Mouse (Mus musculus): ENCODE measurements around the gene Ninj2.
"Not testable (repeated sequence)": the region's sequence is repeated elsewhere in the genome, so short reads cannot be mapped to it uniquely, and the experiment has no call there.

Ninj2 gene

GRCm38 (mm10) chr6:120093100-120093499 lies at the start of gene Ninj2:
Gene Ninj2 (plus strand): TSS chr6:120093350.
- no peak for DNase-seq (ENCODE audit: low spot score)

GRCm38 (mm10) chr6:120045406-120045805 lies 47.7 kb upstream of the Ninj2 start:
- no peak for DNase-seq (ENCODE audit: low spot score)

GRCm38 (mm10) chr6:120047705-120048292 lies 45.4 kb upstream of the Ninj2 start:
- DNase-seq (ENCODE audit: low spot score): no peak

- no peak for DNase-seq (ENCODE audit: low spot score)
These were observed 38.7 kb upstream of the Ninj2 start for GRCm38 (mm10) chr6:120054412-120054811.

DNA sequence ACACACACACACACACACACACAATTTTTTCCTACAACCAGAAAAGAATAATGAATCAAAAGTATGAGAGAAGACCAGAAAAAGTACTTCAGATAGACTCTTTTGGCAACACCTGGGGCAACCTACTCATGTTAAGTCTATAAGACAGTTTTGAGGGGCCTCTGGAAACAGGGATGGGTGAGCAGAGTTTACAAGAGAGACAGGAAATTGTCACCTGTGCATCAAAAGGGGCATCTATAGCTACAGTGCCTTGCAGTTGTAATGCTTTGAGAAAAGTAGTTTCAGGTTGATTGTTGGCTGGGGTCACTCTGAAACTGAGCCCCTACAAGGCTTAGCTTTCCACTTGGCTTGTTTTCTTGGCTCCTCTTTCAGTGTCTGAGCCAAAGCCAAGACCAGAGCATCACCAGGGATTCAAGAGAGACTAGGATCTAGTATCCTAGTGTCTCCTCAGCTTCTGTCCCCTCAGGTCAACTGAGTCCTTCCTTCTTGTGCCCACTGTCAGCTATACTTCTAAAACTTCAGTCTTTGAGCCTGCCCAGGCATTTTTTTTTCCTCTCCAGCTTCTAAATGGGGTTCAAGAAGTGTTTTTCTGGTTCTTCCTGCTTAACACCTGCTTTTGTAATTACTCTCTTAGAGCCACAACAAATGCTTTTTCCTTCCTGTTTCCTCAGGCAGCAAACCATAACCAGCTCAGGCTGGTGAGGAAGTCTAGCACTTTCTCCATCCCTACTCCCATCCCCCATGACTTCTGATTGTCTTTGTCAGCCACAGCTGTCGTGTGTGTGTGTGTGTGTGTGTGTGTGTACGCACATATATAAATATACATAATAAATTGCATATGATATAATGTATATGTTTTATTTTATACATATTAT lies 37.2 kb upstream of the Ninj2 start:
- DNase-seq (ENCODE audit: low spot score): no peak

- DNase-seq (ENCODE audit: low spot score): no peak
These were observed 30.2 kb upstream of the Ninj2 start for GRCm38 (mm10) chr6:120062934-120063333.

DNA sequence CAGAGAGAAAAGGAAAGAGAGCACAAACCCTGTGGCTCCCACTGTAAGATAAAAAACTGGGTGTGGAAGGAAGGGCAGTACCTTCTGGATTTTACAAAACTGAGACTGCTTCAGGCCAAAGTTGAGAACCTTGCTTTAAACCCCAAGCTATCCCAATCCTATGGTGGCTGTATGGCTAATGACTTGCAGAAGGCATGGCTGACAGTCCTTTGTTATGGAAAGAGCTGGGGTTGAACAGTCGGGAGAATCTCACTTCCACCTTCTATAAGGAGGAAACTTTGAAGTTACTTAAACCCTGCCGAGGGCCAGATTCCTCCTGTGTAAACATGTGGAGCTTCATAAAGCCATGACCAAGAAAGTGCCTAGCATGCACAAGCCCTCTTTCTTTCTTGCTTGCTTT lies 28.5 kb upstream of the Ninj2 start:
- DNase-seq (ENCODE audit: low spot score): no peak

DNA sequence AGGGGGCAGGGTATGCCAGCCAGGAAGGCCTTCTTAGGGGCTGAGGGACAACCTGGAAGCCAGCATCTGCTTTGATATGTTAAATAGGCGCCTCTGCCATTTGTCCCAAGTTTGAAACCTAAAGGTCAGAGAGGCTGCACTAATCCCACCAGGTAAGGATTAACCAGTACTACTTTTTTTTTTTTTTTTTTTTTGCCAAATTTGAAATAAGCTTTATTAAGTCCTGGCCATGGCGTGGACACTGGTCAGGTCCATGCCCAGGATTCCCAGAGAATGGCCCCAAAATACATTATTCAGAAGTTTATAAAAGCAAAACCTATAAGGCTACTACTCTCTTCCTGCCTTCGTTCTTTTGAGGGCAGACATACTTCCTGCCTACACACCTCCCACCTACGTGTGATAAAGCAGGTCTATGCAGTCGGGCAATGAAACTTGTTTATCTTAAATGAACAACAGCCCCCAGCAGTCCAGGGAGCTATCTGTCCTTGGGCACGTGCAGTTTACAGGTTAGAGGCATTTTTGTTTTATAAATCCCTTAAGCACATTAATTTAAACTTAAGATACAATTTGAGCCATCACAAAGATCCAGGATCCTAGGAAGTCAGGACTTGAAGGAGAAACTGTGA lies 27.5 kb upstream of the Ninj2 start:
- DNase-seq (ENCODE audit: low spot score): no peak

DNA sequence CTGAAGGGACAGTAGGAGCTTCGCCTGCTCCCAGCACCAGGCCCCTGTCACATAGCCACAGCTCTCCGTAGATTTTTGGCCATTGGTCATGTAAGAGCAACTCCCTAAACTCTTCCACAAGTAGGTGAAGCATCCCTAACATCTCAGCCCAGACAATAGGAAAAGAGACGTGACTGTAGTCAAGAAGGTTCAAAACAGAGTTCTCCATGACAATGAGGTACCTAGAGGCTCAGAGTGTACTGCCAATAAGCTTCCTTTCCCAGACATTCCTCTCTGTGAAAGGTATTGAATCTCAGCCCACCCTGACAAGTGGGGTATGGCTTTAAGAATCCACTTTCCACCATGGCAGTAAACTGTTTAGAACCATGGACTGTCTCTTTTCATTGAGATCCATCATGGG lies 23.6 kb upstream of the Ninj2 start:
- DNase-seq (ENCODE audit: low spot score): no peak

DNA sequence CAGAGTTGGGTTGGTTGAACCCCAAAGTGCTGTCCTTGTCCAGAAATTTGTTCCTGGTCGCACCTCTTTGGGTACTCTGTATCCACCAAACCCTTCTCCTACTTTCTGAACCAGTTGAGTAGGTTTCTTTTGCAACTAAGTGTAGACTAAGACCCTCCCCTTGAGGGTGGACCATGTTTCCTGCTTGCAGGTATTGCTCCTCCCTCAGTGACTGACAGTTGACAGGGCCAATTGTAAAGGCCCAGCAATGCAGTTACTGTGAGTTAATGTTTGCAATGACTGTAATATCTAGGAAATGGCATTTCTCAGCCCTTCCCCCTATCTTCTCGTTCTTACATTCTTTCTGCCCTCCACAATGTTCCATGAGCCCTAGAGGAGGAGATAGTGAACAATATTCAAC lies 20.5 kb upstream of the Ninj2 start:
- DNase-seq (ENCODE audit: low spot score): no peak

GRCm38 (mm10) chr6:120076619-120077450 lies 16.3 kb upstream of the Ninj2 start:
- DNase-seq (ENCODE audit: low spot score): no peak

- no peak for DNase-seq (ENCODE audit: low spot score)
These were observed 13.6 kb upstream of the Ninj2 start for GRCm38 (mm10) chr6:120079547-120079946.

- no peak for DNase-seq (ENCODE audit: low spot score)
These were observed 11.6 kb upstream of the Ninj2 start for GRCm38 (mm10) chr6:120081516-120081915.

- no peak for DNase-seq (ENCODE audit: low spot score)
These were observed 10.7 kb upstream of the Ninj2 start for GRCm38 (mm10) chr6:120082251-120082950.

GRCm38 (mm10) chr6:120082951-120083411 lies 10.2 kb upstream of the Ninj2 start:
- DNase-seq (ENCODE audit: low spot score): no peak

DNA sequence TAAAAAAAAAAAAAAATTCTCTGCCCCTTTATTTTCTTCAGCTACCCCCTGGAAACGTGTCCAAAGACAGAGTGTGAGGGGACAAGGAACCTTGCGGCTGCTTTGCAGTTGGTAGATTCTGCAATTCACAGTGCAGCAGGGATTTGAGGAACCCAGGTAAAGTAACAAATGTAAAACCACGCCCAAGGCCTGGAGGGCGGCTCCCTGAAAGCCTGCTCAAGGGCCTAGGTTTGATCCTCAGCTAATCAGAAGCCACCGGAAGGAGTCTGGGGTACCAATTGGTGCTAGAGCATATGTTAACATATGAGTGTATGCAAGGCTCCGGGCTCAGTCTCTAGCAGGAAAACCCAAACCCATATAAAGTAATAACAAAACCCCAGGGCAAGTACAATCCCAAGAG lies 9.7 kb upstream of the Ninj2 start:
- DNase-seq (ENCODE audit: low spot score): no peak

GRCm38 (mm10) chr6:120084983-120085382 lies 8.2 kb upstream of the Ninj2 start:
- no peak for DNase-seq (ENCODE audit: low spot score)

DNA sequence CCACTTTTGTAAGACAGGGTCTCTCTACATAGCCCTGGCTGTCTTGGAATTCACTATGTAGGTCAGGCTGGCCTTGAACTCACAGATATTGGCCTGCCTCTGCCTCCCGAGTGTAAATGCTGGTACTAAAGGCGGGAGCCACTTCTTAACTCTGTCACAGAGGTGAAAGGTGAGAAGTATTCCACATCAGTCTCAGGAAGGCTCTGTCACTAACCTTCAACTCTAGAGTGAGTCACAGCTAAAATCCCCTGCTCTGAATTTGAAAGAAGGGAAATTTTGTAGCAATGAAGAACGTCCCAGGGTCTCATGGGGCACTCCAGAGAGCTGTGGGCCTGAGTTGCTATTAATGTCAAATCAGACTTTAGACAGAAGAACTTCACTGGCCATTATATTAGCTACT lies 7.3 kb upstream of the Ninj2 start:
- DNase-seq (ENCODE audit: low spot score): no peak

- not testable (repeated sequence) for DNase-seq (ENCODE audit: low spot score)
These were observed 6.1 kb upstream of the Ninj2 start for GRCm38 (mm10) chr6:120087041-120087440.

GRCm38 (mm10) chr6:120090712-120091248 lies 2.4 kb upstream of the Ninj2 start:
- no peak for DNase-seq (ENCODE audit: low spot score)

DNA sequence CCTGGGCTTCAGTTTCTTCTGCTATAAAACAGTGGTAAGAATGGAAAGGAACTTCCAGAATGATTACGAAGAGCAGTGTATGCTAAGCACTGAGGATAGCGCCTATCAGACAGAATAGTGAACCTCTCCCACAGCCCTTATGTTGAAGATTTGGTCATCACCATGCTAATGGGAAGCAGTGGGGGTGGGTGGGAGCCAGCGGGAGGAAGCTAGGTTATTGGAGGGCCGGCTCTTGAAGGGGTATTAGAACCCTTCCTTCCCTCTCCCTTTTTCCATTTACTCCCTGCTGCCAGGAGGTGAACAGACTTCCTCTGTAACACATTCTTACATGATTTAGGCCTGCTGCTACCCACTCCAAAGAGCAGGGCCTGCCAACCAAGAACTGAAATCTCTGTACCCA lies 1.2 kb upstream of the Ninj2 start:
- no peak for DNase-seq (ENCODE audit: low spot score)

Measured in urinary bladder, postnatal 10 days (tissue).